In the genomic region with DNA sequence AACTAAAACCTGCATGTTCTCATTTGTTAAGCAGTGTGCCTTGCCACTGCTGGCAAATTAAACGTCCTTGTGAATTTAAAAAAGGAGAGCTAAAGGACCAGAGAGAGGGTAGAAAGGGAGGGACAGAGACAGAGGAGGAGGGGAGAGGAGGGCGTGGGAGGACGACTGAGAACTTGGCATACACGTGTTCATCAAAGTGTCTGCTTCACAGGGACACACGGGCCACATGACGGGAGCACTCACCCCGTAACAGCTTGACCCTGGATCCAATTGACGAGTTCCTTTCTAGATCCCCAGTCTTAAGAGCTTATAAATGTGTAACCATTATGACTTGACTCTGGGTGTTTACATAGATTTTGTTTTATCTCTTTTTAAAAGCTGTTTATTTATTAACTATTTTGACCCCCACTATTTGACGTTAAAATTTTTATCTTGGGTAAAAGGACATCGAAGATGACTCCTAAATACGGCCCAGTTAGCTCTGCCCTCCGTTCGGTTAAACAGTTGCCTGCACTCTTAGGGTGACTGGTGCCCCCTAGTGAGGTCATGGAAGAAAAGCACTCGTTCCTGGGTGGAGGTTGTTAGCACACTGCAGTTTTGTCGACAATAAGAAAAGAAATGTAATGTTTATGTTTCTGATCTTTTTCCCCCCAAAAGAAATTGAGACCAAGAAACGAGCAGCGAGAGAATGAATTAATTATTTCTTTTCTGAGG, we compare ENCODE assay signal across 8 mouse cellular contexts.
DNase-seq lines count a peak whose midpoint lies in the region; ATAC-seq and TF ChIP-seq lines count a peak whose summit lies in the region.

No protein-coding gene starts in this region.

- no peak for TF ChIP-seq POLR2A in bone marrow, adult 2 months (IDR thresholded peaks at IDR 0.05; ENCODE audit: borderline replicate concordance, control insufficient read depth, low read depth, low read length)
- TF ChIP-seq POLR2A in embryonic fibroblast, embryonic 13.5 days (IDR thresholded peaks at IDR 0.05; ENCODE audit: low read depth, low read length) = no peak

- peaks cover 54% of the 10 kb centered on the region for H3K36me3 ChIP-seq in C2C12 (ENCODE audit: control insufficient read depth, insufficient read depth)
- peaks cover 25% of the 10 kb centered on the region; the same call in 1 of the 2 replicates for H3K36me3 ChIP-seq in kidney, embryonic 16.5 days (ENCODE audit: insufficient read depth, low read length)
- H3K36me3 ChIP-seq in midbrain, embryonic 12.5 days = peaks cover 4% of the 10 kb centered on the region; the same call in 1 of the 2 replicates

- H3K27me3 ChIP-seq in C2C12 (ENCODE audit: control insufficient read depth, insufficient read depth, insufficient read length) = no peaks in the 10 kb centered on the region
- H3K27me3 ChIP-seq in kidney, embryonic 16.5 days (ENCODE audit: insufficient read depth, low read length) = no peaks in the 10 kb centered on the region
- no peaks in the 10 kb centered on the region for H3K27me3 ChIP-seq in midbrain, embryonic 12.5 days

- whole genome bisulfite sequencing in bone marrow, adult 2 months = 45% methylated on average over 17 of the region's 17 CpGs
- WGBS in kidney, embryonic 16.5 days = 31% methylated on average over 17 of the region's 17 CpGs
- 33% methylated on average over 17 of the region's 17 CpGs for WGBS in midbrain, embryonic 12.5 days

- peak; percentile 75; the same call in 1 of the 2 replicates for ATAC-seq in kidney, embryonic 16.5 days (ENCODE audit: low FRiP score, low TSS enrichment)
- ATAC-seq in midbrain, embryonic 12.5 days (ENCODE audit: low FRiP score, low read depth) = peak; percentile 68

- no peaks in the 10 kb centered on the region for H3K79me3 ChIP-seq in C2C12 (ENCODE audit: low read depth)

- no peaks in the 10 kb centered on the region for H3K9me3 ChIP-seq in kidney, embryonic 16.5 days (ENCODE audit: low read length)
- no peaks in the 10 kb centered on the region for H3K9me3 ChIP-seq in midbrain, embryonic 12.5 days

- no peak overlapping the region for H3K27ac ChIP-seq in bone marrow, adult 2 months (ENCODE audit: control insufficient read depth, insufficient read depth, low read depth, low read length, poor library complexity)
- no peak overlapping the region for H3K27ac ChIP-seq in embryonic fibroblast, embryonic 13.5 days (ENCODE audit: insufficient read depth, low read length)
- H3K27ac ChIP-seq in kidney, embryonic 16.5 days (ENCODE audit: low read length) = no peak overlapping the region
- H3K27ac ChIP-seq in midbrain, embryonic 12.5 days (replicated peaks) = no peak overlapping the region

- no peak overlapping the region for H3K4me2 ChIP-seq in kidney, embryonic 16.5 days (replicated peaks; ENCODE audit: low read depth, low read length)
- H3K4me2 ChIP-seq in midbrain, embryonic 12.5 days (replicated peaks) = no peak overlapping the region

- DNase-seq in heart, adult 18-20 months = peak; percentile 66 to 75
- DNase-seq in heart, adult 9 months (ENCODE audit: low spot score in 2 of 2) = no peak
- peak; percentile 44 for DNase-seq in yolk sac, embryonic 10.5 days (ENCODE audit: low spot score)

- H3K4me3 ChIP-seq in C2C12 (ENCODE audit: insufficient read depth, poor library complexity, severe bottlenecking) = no peak overlapping the region
- no peak overlapping the region for H3K4me3 ChIP-seq in bone marrow, adult 2 months (replicated peaks; ENCODE audit: control insufficient read depth, low read depth, low read length)
- no peak overlapping the region for H3K4me3 ChIP-seq in embryonic fibroblast, embryonic 13.5 days (ENCODE audit: insufficient read depth, low read length)
- H3K4me3 ChIP-seq in kidney, embryonic 16.5 days (ENCODE audit: low read length) = no peak overlapping the region
- no peak overlapping the region for H3K4me3 ChIP-seq in midbrain, embryonic 12.5 days

- H3ac ChIP-seq in C2C12 (ENCODE audit: control insufficient read depth, insufficient read length, low read depth) = no peak overlapping the region

- TF ChIP-seq CTCF in C2C12 (IDR thresholded peaks at IDR 0.05; ENCODE audit: control insufficient read depth, insufficient read depth, insufficient read length) = peak; percentile 49
- TF ChIP-seq CTCF in bone marrow, adult 2 months (IDR thresholded peaks at IDR 0.05; ENCODE audit: control insufficient read depth, insufficient read depth, low read length) = peak; percentile 85
- peak; percentile 73; the same call in 1 of the 2 replicates for TF ChIP-seq CTCF in embryonic fibroblast, embryonic 13.5 days (IDR thresholded peaks at IDR 0.05; ENCODE audit: borderline replicate concordance, insufficient read depth, low read length)

- H3K4me1 ChIP-seq in bone marrow, adult 2 months (ENCODE audit: control insufficient read depth, insufficient read depth, low read length) = no peaks in the 10 kb centered on the region
- H3K4me1 ChIP-seq in embryonic fibroblast, embryonic 13.5 days (ENCODE audit: control insufficient read depth, insufficient read depth, low read length) = peaks cover 4% of the 10 kb centered on the region
- peaks cover 4% of the 10 kb centered on the region; the same call in 1 of the 2 replicates for H3K4me1 ChIP-seq in kidney, embryonic 16.5 days (ENCODE audit: insufficient read depth, low read length)
- H3K4me1 ChIP-seq in midbrain, embryonic 12.5 days = no peaks in the 10 kb centered on the region

- no peaks in the 10 kb centered on the region for H3K79me2 ChIP-seq in C2C12 (ENCODE audit: control insufficient read depth, insufficient read depth)

- no peak overlapping the region for H3K9ac ChIP-seq in kidney, embryonic 16.5 days (replicated peaks; ENCODE audit: low read length)
- H3K9ac ChIP-seq in midbrain, embryonic 12.5 days (replicated peaks) = no peak overlapping the region

TF ChIP-seq in C2C12, 6 proteins besides CTCF, POLR2A, EP300 and RAD21:
- TF ChIP-seq FOSL1 (IDR thresholded peaks at IDR 0.05; ENCODE audit: insufficient read depth, low read length, poor library complexity, severe bottlenecking) = no peak
- TF ChIP-seq CEBPB (IDR thresholded peaks at IDR 0.05; ENCODE audit: low read depth) = no peak
- no peak for TF ChIP-seq USF1 (IDR thresholded peaks at IDR 0.05; ENCODE audit: low read depth)
- no peak for TF ChIP-seq MAX (IDR thresholded peaks at IDR 0.05)
- no peak for TF ChIP-seq MYOD1 (IDR thresholded peaks at IDR 0.05; ENCODE audit: control insufficient read depth, insufficient read length, low read depth)
- TF ChIP-seq MYOG (IDR thresholded peaks at IDR 0.05; ENCODE audit: control insufficient read depth, extremely low read depth, insufficient read length) = no peak

Comparison
In these comparisons a context has a peak if more than half of its experiments do, and no peak if none do; other contexts are left out.
1. DNase-seq: peak in heart, adult 18-20 months (2 of 2) and yolk sac, embryonic 10.5 days (single experiment); none in heart, adult 9 months (0 of 2).
2. Peak in every context shown above with its lines, with median percentiles within 50 percentile points of each other: CTCF ChIP-seq.